Mouse (Mus musculus) megakaryocyte, embryonic 14.5 days (primary cell): Measurements from ENCODE around the gene Pafah2.

ENCODE experiments used
- FLI1 ChIP-seq: IDR thresholded peaks from 2 replicates; pipeline ENCODE4 v1.6.1; 2012; ENCODE audit warnings: low read length, inconsistent platforms, mixed read lengths
- GATA1 ChIP-seq: IDR thresholded peaks from 3 replicates; pipeline ENCODE4 v1.6.1; 2012; ENCODE audit warnings: mixed read lengths, low read length, inconsistent platforms, borderline replicate concordance

DNA sequence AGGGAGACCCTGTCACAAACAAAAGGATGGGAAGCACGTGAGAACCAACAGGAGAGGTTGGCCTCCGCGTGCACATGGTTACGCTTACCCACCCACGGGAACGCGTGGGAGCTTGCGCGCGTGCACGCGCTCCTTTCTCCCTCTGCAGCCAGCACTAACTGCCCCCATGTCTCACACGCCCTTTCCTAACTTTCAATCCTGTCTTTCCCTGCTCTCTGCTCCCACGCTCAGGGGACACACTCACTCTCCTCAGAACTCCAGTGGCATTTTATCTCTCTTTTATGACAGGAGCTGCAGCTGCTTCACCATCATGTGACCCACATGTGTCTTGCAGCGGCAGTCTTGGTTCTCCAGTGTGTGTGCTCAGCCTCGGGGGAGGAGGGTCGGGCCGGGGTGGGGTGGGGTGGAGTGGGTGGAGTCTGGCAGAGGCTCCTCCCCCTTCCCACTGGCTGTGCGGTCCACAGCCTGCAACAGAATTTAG, 5.1 kb downstream of the Pafah2 start:
- TF ChIP-seq GATA1 = no peak
- TF ChIP-seq FLI1 = no peak
